Mouse (Mus musculus) limb, embryonic 12.5 days (tissue): Measurements from ENCODE around the gene Prpmp5. TPM values are rescaled to one million over a fixed set of nuclear protein-coding genes. Genes with fewer than 3 reads are reported as not detected.
"Not testable (repeated sequence)": the region's sequence is repeated elsewhere in the genome, so short reads cannot be mapped to it uniquely, and the experiment has no call there.

Experiments used
- ATAC-seq: fragments of 200-750 bp; cut with Nextera tagmentation; 2 replicates; pipeline ENCODE4 v1.8.0; 2017; ENCODE audit warnings: low read depth, moderate TSS enrichment; ENCODE audit not compliant: insufficient number of reproducible peaks, insufficient read depth, low FRiP score, low TSS enrichment
- H3K27ac ChIP-seq: fragments of 300-500 bp; sonication (generic); 2 replicates; pipeline ENCODE4 v1.5.1; 2016; ENCODE audit warnings: mild to moderate bottlenecking, moderate library complexity
- H3K27me3 ChIP-seq: fragments of 300-500 bp; sonication (generic); 2 replicates; pipeline ENCODE4 v1.6.1; 2016; ENCODE audit warnings: mild to moderate bottlenecking, moderate library complexity
- H3K36me3 ChIP-seq: fragments of 300-500 bp; sonication (generic); 2 replicates; pipeline ENCODE4 v1.6.1; 2016; ENCODE audit warnings: mild to moderate bottlenecking, moderate library complexity
- H3K4me1 ChIP-seq: fragments of 300-500 bp; sonication (generic); replicated peaks from 2 replicates; pipeline ENCODE4 v1.6.1; 2016
- H3K4me2 ChIP-seq: fragments of 300-500 bp; sonication (generic); 2 replicates; pipeline ENCODE4 v1.6.1; 2016; ENCODE audit warnings: mild to moderate bottlenecking, moderate library complexity
- H3K4me3 ChIP-seq: fragments of 300-500 bp; sonication (generic); replicated peaks from 2 replicates; pipeline ENCODE4 v1.5.1; 2016; ENCODE audit warnings: mild to moderate bottlenecking
- H3K9ac ChIP-seq: fragments of 300-500 bp; sonication (generic); replicated peaks from 2 replicates; pipeline ENCODE4 v1.6.1; 2016; ENCODE audit warnings: mild to moderate bottlenecking, moderate library complexity
- H3K9me3 ChIP-seq: fragments of 300-500 bp; sonication (generic); 2 replicates; pipeline ENCODE4 v1.6.1; 2016; ENCODE audit warnings: mild to moderate bottlenecking, moderate library complexity
- WGBS: fragments of 180-500 bp; shearing (Covaris S2); methylation state at CpG from one replicate; pipeline ENCODE4 v1.1.7; 2016; 5-methylcytosine and 5-hydroxymethylcytosine counted together
- polyA plus RNA-seq: library from polyadenylated mRNA; unstranded; fragments of >200 nt; fragmentation: Nextera tagmentation; extraction: Ambion mirVana; gene quantifications from 2 replicates; pipeline ENCODE4 v1.2.1, GENCODE M21; 2016

The Prpmp5 gene
- polyA plus RNA-seq, result not detected in 2 replicates

DNA sequence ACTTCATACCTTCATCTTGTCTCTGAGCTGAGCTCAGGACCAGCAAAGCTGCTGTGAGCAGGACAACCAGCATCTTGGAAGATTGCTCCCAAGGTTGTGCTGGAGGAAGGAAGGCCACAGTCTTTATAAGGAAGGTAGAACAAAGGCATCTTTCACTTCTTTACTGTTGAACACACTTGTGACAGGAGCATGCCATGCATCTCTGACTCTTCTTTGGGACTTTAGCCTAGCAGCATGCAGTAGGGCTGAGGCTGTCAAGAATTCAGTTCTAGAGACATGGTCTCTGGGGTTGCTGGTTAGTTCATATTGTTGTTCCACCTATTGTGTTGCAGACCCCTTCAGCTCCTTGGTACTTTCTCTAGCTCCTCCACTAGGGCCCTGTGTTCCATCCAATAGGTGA is at the start of gene Prpmp5:
Gene Prpmp5, minus strand, starts transcription at position 101 of the 400 bp plus-strand sequence.
- H3K9ac ChIP-seq, H3K27me3 ChIP-seq, H3K36me3 ChIP-seq, H3K4me3 ChIP-seq, ATAC-seq, H3K27ac ChIP-seq, H3K4me1 ChIP-seq, H3K4me2 ChIP-seq: not testable (repeated sequence)
- peaks cover 15% of the 10 kb centered on the region; the same call in 1 of the 2 replicates for H3K9me3 ChIP-seq

- not testable (repeated sequence) for H3K9ac ChIP-seq, H3K4me3 ChIP-seq, H3K27me3 ChIP-seq, H3K4me2 ChIP-seq, H3K27ac ChIP-seq, ATAC-seq, H3K36me3 ChIP-seq, H3K4me1 ChIP-seq, H3K9me3 ChIP-seq
- WGBS, result 83% methylated on average over 1 of the region's 1 CpGs
Observed at GRCm38 (mm10) chr6:132364034-132364433, 49.5 kb upstream of the Prpmp5 start, which contains the start of gene Gm8882. Gene Gm8882 (minus strand): TSS chr6:132364134.

Other genes starting within 250 kb of the Prpmp5 start
- not detected in 2 replicates for gene Prb1, start 104.2 kb downstream of the Prpmp5 start, polyA plus RNA-seq
- gene Gm8882, start 49.4 kb upstream of the Prpmp5 start, polyA plus RNA-seq, result not detected in 2 replicates